In genomic region chr13:97797462-97797861, GRCm38 (mm10) we compare ENCODE assay signal across 13 mouse cellular contexts. TPM values are rescaled to one million over a fixed set of nuclear protein-coding genes. Genes with fewer than 3 reads are reported as not detected.
DNase-seq lines count a peak whose midpoint lies in the region; ATAC-seq and TF ChIP-seq lines count a peak whose summit lies in the region.
"Had no signal": no experiment of that assay in that cellular context is flagged by ENCODE, and none has a peak within 500 bp of the region (broad histone marks: within the 10 kb centered on the region; RNA-seq: fewer than 3 reads in every experiment).

No protein-coding gene starts in this region.

- peak overlapping the region; percentile 75 for H3K27ac ChIP-seq in midbrain, embryonic 10.5 days (replicated peaks)
- H3K27ac ChIP-seq in midbrain, postnatal 0 days (ENCODE audit: low read depth, low read length) = no peak overlapping the region
- H3K27ac ChIP-seq in embryonic facial prominence, embryonic 11.5 days (replicated peaks; ENCODE audit: low read depth, low read length) = no peak overlapping the region
- H3K27ac ChIP-seq in hindbrain, embryonic 12.5 days = peak overlapping the region; percentile 55
- H3K27ac ChIP-seq: left cerebral cortex, adult 2 months had no signal

- H3K4me2 ChIP-seq in midbrain, postnatal 0 days (ENCODE audit: low read depth, low read length, poor library complexity, severe bottlenecking) = no peak overlapping the region
- H3K4me2 ChIP-seq in embryonic facial prominence, embryonic 11.5 days (ENCODE audit: low read depth, low read length) = no peak overlapping the region
- H3K4me2 ChIP-seq in hindbrain, embryonic 12.5 days (replicated peaks) = no peak overlapping the region
- H3K4me2 ChIP-seq: lung, embryonic 14.5 days had no signal

- 10% methylated on average over 5 of the region's 5 CpGs for WGBS in midbrain, embryonic 10.5 days
- WGBS in midbrain, postnatal 0 days = 28% methylated on average over 5 of the region's 5 CpGs
- 7% methylated on average over 5 of the region's 5 CpGs for WGBS in embryonic facial prominence, embryonic 11.5 days
- WGBS in hindbrain, embryonic 12.5 days = 8% methylated on average over 5 of the region's 5 CpGs

- no peaks in the 10 kb centered on the region for H3K36me3 ChIP-seq in midbrain, embryonic 10.5 days
- no peaks in the 10 kb centered on the region for H3K36me3 ChIP-seq in midbrain, postnatal 0 days (ENCODE audit: insufficient read depth, low read length)
- no peaks in the 10 kb centered on the region for H3K36me3 ChIP-seq in embryonic facial prominence, embryonic 11.5 days (replicated peaks; ENCODE audit: control insufficient read depth, insufficient read depth, low read depth, low read length)
- H3K36me3 ChIP-seq in hindbrain, embryonic 12.5 days = no peaks in the 10 kb centered on the region
- H3K36me3 ChIP-seq: G1E had no signal

- no peak overlapping the region for H3K9ac ChIP-seq in midbrain, postnatal 0 days (replicated peaks; ENCODE audit: low read length, poor library complexity, severe bottlenecking)
- H3K9ac ChIP-seq in embryonic facial prominence, embryonic 11.5 days (replicated peaks; ENCODE audit: low read length) = no peak overlapping the region
- H3K9ac ChIP-seq in hindbrain, embryonic 12.5 days = no peak overlapping the region
- H3K9ac ChIP-seq: lung, embryonic 14.5 days had no signal

- peak; percentile 67 for DNase-seq in midbrain, embryonic 10.5 days (ENCODE audit: low spot score)
- DNase-seq in midbrain, postnatal 0 days (ENCODE audit: low spot score) = no peak
- DNase-seq in embryonic facial prominence, embryonic 11.5 days (ENCODE audit: low spot score) = peak; percentile 60
- peak; percentile 71 for DNase-seq in retina, postnatal 1 day
- no peak for DNase-seq in right cerebral cortex, postnatal 25 days
- no peak for DNase-seq in urinary bladder, postnatal 36 days (ENCODE audit: low spot score in 2 of 2)
- DNase-seq: cerebellum, adult 18-20 months; lung, embryonic 14.5 days; right cerebral cortex, postnatal 14 days had no signal

- no peak for ATAC-seq in midbrain, postnatal 0 days (ENCODE audit: low FRiP score)
- peak; percentile 61; the same call in 1 of the 2 replicates for ATAC-seq in embryonic facial prominence, embryonic 11.5 days (replicated peaks; ENCODE audit: insufficient number of reproducible peaks, low FRiP score, low TSS enrichment, low read depth)
- ATAC-seq in hindbrain, embryonic 12.5 days (ENCODE audit: low FRiP score) = peak; percentile 52; the same call in 1 of the 2 replicates

- peaks cover 61% of the 10 kb centered on the region for H3K4me1 ChIP-seq in midbrain, embryonic 10.5 days
- H3K4me1 ChIP-seq in midbrain, postnatal 0 days (ENCODE audit: insufficient read depth, low read length) = peaks cover 3% of the 10 kb centered on the region
- no peaks in the 10 kb centered on the region for H3K4me1 ChIP-seq in embryonic facial prominence, embryonic 11.5 days (ENCODE audit: control insufficient read depth, insufficient read depth, low read length)
- peaks cover 27% of the 10 kb centered on the region for H3K4me1 ChIP-seq in hindbrain, embryonic 12.5 days

- no peaks in the 10 kb centered on the region for H3K27me3 ChIP-seq in midbrain, embryonic 10.5 days (ENCODE audit: low read depth, poor library complexity, severe bottlenecking)
- no peaks in the 10 kb centered on the region for H3K27me3 ChIP-seq in midbrain, postnatal 0 days (ENCODE audit: insufficient read depth, low read length)
- no peaks in the 10 kb centered on the region for H3K27me3 ChIP-seq in embryonic facial prominence, embryonic 11.5 days (ENCODE audit: control insufficient read depth, insufficient read depth, low read length)
- H3K27me3 ChIP-seq in hindbrain, embryonic 12.5 days = no peaks in the 10 kb centered on the region

- H3K4me3 ChIP-seq in midbrain, embryonic 10.5 days = peak overlapping the region; percentile 14; the same call in 1 of the 2 replicates
- no peak overlapping the region for H3K4me3 ChIP-seq in midbrain, postnatal 0 days (ENCODE audit: low read depth, low read length)
- no peak overlapping the region for H3K4me3 ChIP-seq in embryonic facial prominence, embryonic 11.5 days (ENCODE audit: low read depth, low read length)
- H3K4me3 ChIP-seq in hindbrain, embryonic 12.5 days = no peak overlapping the region
- H3K4me3 ChIP-seq: erythroblast, embryonic 14.5 days; left cerebral cortex, adult 2 months had no signal

- H3K9me3 ChIP-seq in midbrain, embryonic 10.5 days (replicated peaks) = no peaks in the 10 kb centered on the region
- H3K9me3 ChIP-seq in midbrain, postnatal 0 days (ENCODE audit: low read length) = no peaks in the 10 kb centered on the region
- no peaks in the 10 kb centered on the region for H3K9me3 ChIP-seq in embryonic facial prominence, embryonic 11.5 days (replicated peaks; ENCODE audit: control insufficient read depth, low read length)
- no peaks in the 10 kb centered on the region for H3K9me3 ChIP-seq in hindbrain, embryonic 12.5 days (replicated peaks)
- H3K9me3 ChIP-seq: G1E had no signal

- TF ChIP-seq CTCF in midbrain, postnatal 0 days (IDR thresholded peaks at IDR 0.05) = no peak

RNA-seq across cellular contexts. Expression of gene Gm10260, which starts 37.0 kb away (rescaled TPM):
- polyA plus RNA-seq in midbrain, embryonic 10.5 days (2016; fragmentation: Nextera tagmentation; extraction: Ambion mirVana) = 4.2 and 4.9 TPM in 2 replicates
- total RNA-seq in midbrain, postnatal 0 days (2014; rRNA removed) = 20.2 and 50.0 TPM in 2 replicates
- 2.0 and 4.3 TPM in 2 replicates for polyA plus RNA-seq in midbrain, postnatal 0 days (2015; fragmentation: Nextera tagmentation; extraction: Ambion mirVana)
- polyA plus RNA-seq in embryonic facial prominence, embryonic 11.5 days (2014; fragmentation: Nextera tagmentation; extraction: Ambion mirVana) = 4.4 and 6.1 TPM in 2 replicates
- polyA plus RNA-seq in hindbrain, embryonic 12.5 days (2016; fragmentation: Nextera tagmentation; extraction: Ambion mirVana) = 1.2 and 3.2 TPM in 2 replicates

Comparison
In these comparisons a context has a peak if more than half of its experiments do, and no peak if none do; other contexts are left out.
1. DNase-seq: peak in midbrain, embryonic 10.5 days (single experiment), embryonic facial prominence, embryonic 11.5 days (single experiment) and retina, postnatal 1 day (single experiment); none in midbrain, postnatal 0 days (single experiment), right cerebral cortex, postnatal 25 days (single experiment) and urinary bladder, postnatal 36 days (0 of 2).
2. H3K27ac ChIP-seq: peak in midbrain, embryonic 10.5 days (single experiment) and hindbrain, embryonic 12.5 days (single experiment); none in midbrain, postnatal 0 days (single experiment) and embryonic facial prominence, embryonic 11.5 days (single experiment).